Mouse (Mus musculus): ENCODE data around the gene Gm13289.
"Not testable (repeated sequence)": the region's sequence is repeated elsewhere in the genome, so short reads cannot be mapped to it uniquely, and the experiment has no call there.

DNA sequence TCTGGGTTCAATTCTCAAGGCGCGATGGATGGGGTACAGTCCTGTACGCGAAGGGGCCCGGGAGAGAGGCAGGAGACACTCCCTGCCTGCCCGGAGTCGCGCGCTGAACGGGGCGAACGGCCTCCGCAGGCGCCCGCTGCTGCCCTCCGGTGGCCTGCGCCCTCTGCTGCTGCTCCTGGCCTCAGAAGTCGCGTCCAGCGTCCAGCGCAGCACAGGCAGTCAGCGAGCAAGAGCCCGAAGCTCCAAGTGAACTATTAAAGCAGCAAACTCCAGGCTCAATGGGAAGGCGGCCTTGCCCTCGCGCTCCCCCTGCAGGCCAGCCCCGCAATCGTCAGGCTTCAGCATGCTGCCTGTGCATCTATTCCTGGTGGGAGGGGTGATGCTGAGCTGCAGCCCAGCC lies 16.3 kb upstream of the Gm13289 start:
- not testable (repeated sequence) for TF ChIP-seq BHLHE40 (IDR thresholded peaks at IDR 0.05; ENCODE audit: low read depth, low read length); RAD21 (IDR thresholded peaks at IDR 0.05; ENCODE audit: low read depth, low read length); POLR2A (IDR thresholded peaks at IDR 0.05; ENCODE audit: low read depth, low read length); CHD1 (IDR thresholded peaks at IDR 0.05; ENCODE audit: low read depth, low read length); IRF4 (IDR thresholded peaks at IDR 0.05; ENCODE audit: low read depth, low read length); EP300 (IDR thresholded peaks at IDR 0.05; ENCODE audit: low read length); SIN3A (IDR thresholded peaks at IDR 0.05; ENCODE audit: low read length); E2F4 (IDR thresholded peaks at IDR 0.05; ENCODE audit: insufficient replicate concordance, low read depth, low read length); MAZ (IDR thresholded peaks at IDR 0.05; ENCODE audit: low read depth, low read length)
- TF ChIP-seq CTCF (conservative IDR thresholded peaks at IDR 0.05 in 1 of 2, IDR thresholded peaks at IDR 0.05 in 1 of 2; ENCODE audit: low read depth in 2 of 2, low read length in 2 of 2): peak in 1 of 2 experiments; percentile 42; a peak in 2 of 4 replicates
